ENCODE assay signal across 8 mouse cellular contexts in the genomic region with DNA sequence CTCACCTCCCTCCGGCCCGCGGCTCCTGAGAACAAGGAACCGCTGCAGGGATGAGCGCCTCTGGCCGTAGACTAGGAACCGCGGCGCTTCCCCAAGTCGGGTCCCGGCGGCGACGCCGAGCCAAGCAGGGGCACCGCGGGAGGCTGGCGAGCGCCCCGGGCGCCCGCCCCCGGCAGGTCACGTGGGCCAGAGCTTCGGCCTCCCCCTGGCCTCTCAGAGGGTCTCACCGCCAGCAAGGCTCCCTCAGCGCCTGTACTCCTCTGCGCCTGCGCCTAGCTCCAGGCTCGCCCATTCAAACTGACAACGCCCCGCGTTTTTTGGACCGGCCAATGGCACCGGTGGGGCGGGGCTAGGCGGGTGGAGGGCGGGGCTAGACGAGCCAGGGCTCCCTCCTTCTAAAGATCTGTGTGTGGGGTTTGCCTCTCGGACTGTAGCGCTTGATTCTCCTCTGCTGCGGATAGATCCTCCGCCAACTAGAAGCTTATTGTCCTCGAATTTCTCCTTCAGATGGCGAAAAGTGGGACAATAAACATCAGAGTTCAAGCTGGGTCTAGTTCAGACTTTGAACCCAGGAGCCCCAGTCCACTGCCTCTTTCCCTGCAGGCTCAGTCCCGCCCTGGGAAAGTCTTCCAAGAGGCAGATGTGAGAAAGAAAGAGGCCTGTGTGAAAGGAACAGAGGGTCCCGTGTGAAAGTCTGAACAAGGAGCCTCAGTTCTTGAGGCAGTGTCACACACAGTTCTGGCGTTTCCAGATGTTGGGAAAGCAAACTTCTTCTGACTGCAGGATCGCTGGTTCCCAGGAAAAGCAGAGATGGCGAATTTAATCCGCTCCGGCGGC. TPM values are rescaled to one million over a fixed set of nuclear protein-coding genes. Genes with fewer than 3 reads are reported as not detected.
A peak's percentile ranks its signal among the peaks of the same experiment; 100 is the strongest.
DNase-seq lines count a peak whose midpoint lies in the region; ATAC-seq lines count a peak whose summit lies in the region.

Gene Gpsm2, minus strand, starts transcription at position 274 of the 837 bp plus-strand sequence.

- peak within 1 kb of the TSS; percentile 91 for H3K9ac ChIP-seq in heart, embryonic 14.5 days (ENCODE audit: low read length)
- peak within 1 kb of the TSS; percentile 96 for H3K9ac ChIP-seq in liver, embryonic 13.5 days
- H3K9ac ChIP-seq in stomach, embryonic 16.5 days (ENCODE audit: low read length) = peak within 1 kb of the TSS; percentile 89

- WGBS in heart, embryonic 14.5 days = 3% methylated on average over 43 of the region's 53 CpGs
- 7% methylated on average over 53 of the region's 53 CpGs for WGBS in liver, embryonic 13.5 days (ENCODE audit: insufficient replicate concordance)
- WGBS in stomach, embryonic 16.5 days = 2% methylated on average over 53 of the region's 53 CpGs

- peak within 1 kb of the TSS; percentile 67 for H3K4me2 ChIP-seq in heart, embryonic 14.5 days (ENCODE audit: low read length)
- peak within 1 kb of the TSS; percentile 75 for H3K4me2 ChIP-seq in liver, embryonic 13.5 days
- H3K4me2 ChIP-seq in stomach, embryonic 16.5 days (ENCODE audit: low read depth, low read length) = peak within 1 kb of the TSS; percentile 61

- DNase-seq in CD4-positive helper T cell, adult 2 months (ENCODE audit: low read depth, low spot score) = peak; percentile 93
- DNase-seq in brain, embryonic 18.5 days (ENCODE audit: low read depth, low spot score) = peak; percentile 91
- DNase-seq in kidney, postnatal 14 days = peak; percentile 97
- DNase-seq in liver, embryonic 13.5 days = peak; percentile 98
- DNase-seq in neural tube, embryonic 10.5 days (ENCODE audit: extremely low spot score, low spot score) = peak; percentile 99

- H3K4me1 ChIP-seq in heart, embryonic 14.5 days (ENCODE audit: control insufficient read depth in 2 of 2, insufficient read depth in 2 of 2, low read length in 2 of 2) = 0 out of 4 replicates have a peak, but pooled peaks cover 0 to 6% of the 10 kb centered on the region in 2 experiments
- H3K4me1 ChIP-seq in liver, embryonic 13.5 days (replicated peaks) = peaks cover 43% of the 10 kb centered on the region
- H3K4me1 ChIP-seq in stomach, embryonic 16.5 days (ENCODE audit: control insufficient read depth, insufficient read depth, low read length) = peaks cover 17% of the 10 kb centered on the region

- H3K27me3 ChIP-seq in heart, embryonic 14.5 days (ENCODE audit: control insufficient read depth, insufficient read depth, low read length) = no peaks in the 10 kb centered on the region
- H3K27me3 ChIP-seq in liver, embryonic 13.5 days = peaks cover 4% of the 10 kb centered on the region; the same call in 1 of the 2 replicates
- no peaks in the 10 kb centered on the region for H3K27me3 ChIP-seq in stomach, embryonic 16.5 days (ENCODE audit: control insufficient read depth, insufficient read depth, low read length)

- peak; percentile 95 for ATAC-seq in erythroid progenitor cell, adult 5-6 weeks (replicated peaks; ENCODE audit: low FRiP score, poor library complexity, severe bottlenecking)
- ATAC-seq in heart, embryonic 14.5 days (ENCODE audit: insufficient number of reproducible peaks, insufficient read depth, low FRiP score, low read depth) = peak; percentile 99
- ATAC-seq in liver, embryonic 13.5 days (ENCODE audit: low read depth) = peak; percentile 97
- ATAC-seq in stomach, embryonic 16.5 days (ENCODE audit: insufficient read depth, low FRiP score) = peak; percentile 99

- H3K9me3 ChIP-seq in heart, embryonic 14.5 days (ENCODE audit: control insufficient read depth, low read length) = no peaks in the 10 kb centered on the region
- H3K9me3 ChIP-seq in liver, embryonic 13.5 days (replicated peaks) = 0 out of 2 replicates have a peak, but pooled peaks cover 3% of the 10 kb centered on the region
- H3K9me3 ChIP-seq in stomach, embryonic 16.5 days (replicated peaks; ENCODE audit: control insufficient read depth, low read length) = no peaks in the 10 kb centered on the region

- H3K4me3 ChIP-seq in heart, embryonic 14.5 days (ENCODE audit: control insufficient read depth in 1 of 2, insufficient read depth in 1 of 2, low read depth in 1 of 2, low read length in 2 of 2) = peak within 1 kb of the TSS; percentile 65 to 86
- peak within 1 kb of the TSS; percentile 79 for H3K4me3 ChIP-seq in liver, embryonic 13.5 days (replicated peaks)
- peak within 1 kb of the TSS; percentile 66 for H3K4me3 ChIP-seq in stomach, embryonic 16.5 days (replicated peaks; ENCODE audit: low read length)

- no peaks in the 10 kb centered on the region for H3K36me3 ChIP-seq in heart, embryonic 14.5 days (ENCODE audit: control insufficient read depth, insufficient read depth, low read length)
- H3K36me3 ChIP-seq in liver, embryonic 13.5 days = no peaks in the 10 kb centered on the region
- no peaks in the 10 kb centered on the region for H3K36me3 ChIP-seq in stomach, embryonic 16.5 days (ENCODE audit: control insufficient read depth, insufficient read depth, low read length)

- peak within 1 kb of the TSS; percentile 83 to 85 for H3K27ac ChIP-seq in heart, embryonic 14.5 days (replicated peaks in 1 of 2; ENCODE audit: control insufficient read depth in 1 of 2, insufficient read depth in 1 of 2, low read depth in 2 of 2, low read length in 2 of 2)
- H3K27ac ChIP-seq in liver, embryonic 13.5 days = peak within 1 kb of the TSS; percentile 86
- peak within 1 kb of the TSS; percentile 92 for H3K27ac ChIP-seq in stomach, embryonic 16.5 days (ENCODE audit: low read length)

RNA-seq across cellular contexts. Expression of gene Gpsm2, which starts in this region (rescaled TPM):
- total RNA-seq in erythroid progenitor cell, adult 5-6 weeks (2015; ENCODE audit: low replicate concordance) = 207 and 218 TPM in 2 replicates
- 236 and 282 TPM in 2 replicates for total RNA-seq in erythroid progenitor cell, adult 5-6 weeks (2017; ENCODE audit: low replicate concordance)
- 27.5 and 30.4 TPM in 2 replicates for polyA plus RNA-seq in heart, embryonic 14.5 days (2014; fragmentation: Nextera tagmentation; extraction: Ambion mirVana)
- polyA plus RNA-seq in liver, embryonic 13.5 days (2015; fragmentation: Nextera tagmentation; extraction: Ambion mirVana) = 35.9 and 45.0 TPM in 2 replicates
- 51.3 and 57.7 TPM in 2 replicates for polyA plus RNA-seq in stomach, embryonic 16.5 days (2015; fragmentation: Nextera tagmentation; extraction: Ambion mirVana)

Comparison
In these comparisons a context has a peak if more than half of its experiments do, and no peak if none do; other contexts are left out.
1. Peak in every context shown above with its lines: DNase-seq, ATAC-seq, H3K4me3 ChIP-seq and H3K27ac ChIP-seq.